In genomic region chr1:163907007-163907811, GRCm38 (mm10) we compare ENCODE assay signal across 20 mouse cellular contexts. TPM values are rescaled to one million over a fixed set of nuclear protein-coding genes. Genes with fewer than 3 reads are reported as not detected.
A peak's percentile ranks its signal among the peaks of the same experiment; 100 is the strongest.
DNase-seq lines count a peak whose midpoint lies in the region; ATAC-seq and TF ChIP-seq lines count a peak whose summit lies in the region.
"Had no signal": no experiment of that assay in that cellular context is flagged by ENCODE, and none has a peak within 500 bp of the region (broad histone marks: within the 10 kb centered on the region; RNA-seq: fewer than 3 reads in every experiment).

No protein-coding gene starts in this region.

- WGBS in lung, embryonic 14.5 days, result 27% methylated on average over 4 of the region's 4 CpGs
- 19% methylated on average over 4 of the region's 4 CpGs for WGBS in embryonic facial prominence, embryonic 14.5 days
- WGBS in limb, embryonic 13.5 days, result 16% methylated on average over 4 of the region's 4 CpGs

- peak overlapping the region; percentile 72; the same call in 1 of the 2 replicates for H3K27ac ChIP-seq in lung, embryonic 14.5 days (ENCODE audit: low read depth)
- peak overlapping the region; percentile 70 for H3K27ac ChIP-seq in embryonic facial prominence, embryonic 14.5 days (replicated peaks; ENCODE audit: low read depth, low read length)
- 0 out of 2 replicates have a peak overlapping the region, but pooled peaks have one; percentile 28 for H3K27ac ChIP-seq in limb, embryonic 13.5 days
- H3K27ac ChIP-seq: heart, embryonic 13.5 days; hindbrain, embryonic 15.5 days; neural tube, embryonic 12.5 days; stomach, postnatal 0 days had no signal

- H3K36me3 ChIP-seq in lung, embryonic 14.5 days (ENCODE audit: insufficient read depth), result no peaks in the 10 kb centered on the region
- 0 out of 2 replicates have a peak, but pooled peaks cover 7% of the 10 kb centered on the region for H3K36me3 ChIP-seq in embryonic facial prominence, embryonic 14.5 days (ENCODE audit: control insufficient read depth, insufficient read depth, low read length)
- H3K36me3 ChIP-seq in limb, embryonic 13.5 days, result no peaks in the 10 kb centered on the region
- H3K36me3 ChIP-seq: heart, embryonic 13.5 days; hindbrain, embryonic 15.5 days; neural tube, embryonic 12.5 days had no signal

- no peaks in the 10 kb centered on the region for H3K27me3 ChIP-seq in lung, embryonic 14.5 days (ENCODE audit: insufficient read depth, low read length)
- H3K27me3 ChIP-seq in embryonic facial prominence, embryonic 14.5 days (replicated peaks; ENCODE audit: control insufficient read depth, insufficient read depth, low read length), result no peaks in the 10 kb centered on the region
- no peaks in the 10 kb centered on the region for H3K27me3 ChIP-seq in limb, embryonic 13.5 days
- H3K27me3 ChIP-seq: heart, embryonic 13.5 days; hindbrain, embryonic 15.5 days; neural tube, embryonic 12.5 days had no signal

- DNase-seq in lung, embryonic 14.5 days, result peak; percentile 36
- no peak for DNase-seq in lung, postnatal 36 days
- DNase-seq in embryo, embryonic 11 days, result peak; percentile 42
- peak; percentile 87 for DNase-seq in embryonic facial prominence, embryonic 14.5 days (ENCODE audit: low spot score)
- no peak for DNase-seq in spleen, adult 12 weeks (ENCODE audit: low spot score)
- DNase-seq in cerebellum, postnatal 4 days (ENCODE audit: low spot score in 2 of 2), result no peak
- DNase-seq in adrenal gland, adult 18-20 months (ENCODE audit: low spot score in 2 of 2), result no peak
- DNase-seq: cerebellum, adult 9-11 months; forebrain, postnatal 0 days; heart, postnatal 36 days; kidney, postnatal 14 days; left cerebral cortex, postnatal 4 days; thymus, postnatal 36 days had no signal

- no peak overlapping the region for H3K4me2 ChIP-seq in lung, embryonic 14.5 days
- H3K4me2 ChIP-seq in embryonic facial prominence, embryonic 14.5 days (ENCODE audit: low read depth, low read length), result no peak overlapping the region
- H3K4me2 ChIP-seq in limb, embryonic 13.5 days (replicated peaks), result no peak overlapping the region
- H3K4me2 ChIP-seq: heart, embryonic 13.5 days; hindbrain, embryonic 15.5 days; neural tube, embryonic 12.5 days had no signal

- no peak overlapping the region for H3K4me3 ChIP-seq in lung, embryonic 14.5 days (ENCODE audit: low read depth, low read length)
- H3K4me3 ChIP-seq in embryonic facial prominence, embryonic 14.5 days (ENCODE audit: low read depth, low read length), result no peak overlapping the region
- H3K4me3 ChIP-seq in limb, embryonic 13.5 days, result no peak overlapping the region
- H3K4me3 ChIP-seq: erythroblast, embryonic 14.5 days; heart, embryonic 13.5 days; hindbrain, embryonic 15.5 days; neural tube, embryonic 12.5 days had no signal

- peak; percentile 55; the same call in 1 of the 2 replicates for ATAC-seq in lung, embryonic 14.5 days (ENCODE audit: insufficient read depth)
- peak; percentile 80 for ATAC-seq in embryonic facial prominence, embryonic 14.5 days (ENCODE audit: low read depth)
- ATAC-seq in limb, embryonic 13.5 days (ENCODE audit: low FRiP score, low read depth), result peak; percentile 79
- ATAC-seq: forebrain, postnatal 0 days; intestine, embryonic 16.5 days had no signal

- TF ChIP-seq CTCF in lung, embryonic 14.5 days (IDR thresholded peaks at IDR 0.05; ENCODE audit: low read depth), result no peak

- H3K9me3 ChIP-seq in lung, embryonic 14.5 days (ENCODE audit: low read depth, low read length), result no peaks in the 10 kb centered on the region
- H3K9me3 ChIP-seq in embryonic facial prominence, embryonic 14.5 days (ENCODE audit: control insufficient read depth, low read length), result no peaks in the 10 kb centered on the region
- H3K9me3 ChIP-seq in limb, embryonic 13.5 days, result no peaks in the 10 kb centered on the region
- H3K9me3 ChIP-seq: heart, embryonic 13.5 days; hindbrain, embryonic 15.5 days; neural tube, embryonic 12.5 days had no signal

- H3K4me1 ChIP-seq in lung, embryonic 14.5 days (ENCODE audit: insufficient read depth), result peaks cover 8% of the 10 kb centered on the region; the same call in 1 of the 2 replicates
- peaks cover 17% of the 10 kb centered on the region for H3K4me1 ChIP-seq in embryonic facial prominence, embryonic 14.5 days (ENCODE audit: control insufficient read depth, insufficient read depth, low read length)
- H3K4me1 ChIP-seq in limb, embryonic 13.5 days, result peaks cover 26% of the 10 kb centered on the region
- H3K4me1 ChIP-seq: heart, embryonic 13.5 days; hindbrain, embryonic 15.5 days; neural tube, embryonic 12.5 days had no signal

- no peak overlapping the region for H3K9ac ChIP-seq in lung, embryonic 14.5 days
- H3K9ac ChIP-seq in embryonic facial prominence, embryonic 14.5 days (ENCODE audit: low read depth, low read length), result no peak overlapping the region
- no peak overlapping the region for H3K9ac ChIP-seq in limb, embryonic 13.5 days
- H3K9ac ChIP-seq: forebrain, postnatal 0 days; heart, embryonic 13.5 days; hindbrain, embryonic 15.5 days; neural tube, embryonic 12.5 days had no signal

RNA-seq across cellular contexts. Expression of gene Scyl3, which starts 21.7 kb away (rescaled TPM):
- polyA plus RNA-seq in lung, embryonic 14.5 days (2014; fragmentation: Nextera tagmentation; extraction: Ambion mirVana), result 19.2 and 19.8 TPM in 2 replicates
- 15.6 and 15.9 TPM in 2 replicates for polyA plus RNA-seq in embryonic facial prominence, embryonic 14.5 days (2014; fragmentation: Nextera tagmentation; extraction: Ambion mirVana)
- polyA plus RNA-seq in limb, embryonic 13.5 days (2015; fragmentation: Nextera tagmentation; extraction: Ambion mirVana), result 19.1 and 20.0 TPM in 2 replicates
- 10 to 100 TPM; 14.3 to 16.5 TPM for total RNA-seq in adrenal gland, adult 18-20 months (2021)

Comparison
In these comparisons a context has a peak if more than half of its experiments do, and no peak if none do; other contexts are left out.
1. DNase-seq: peak in lung, embryonic 14.5 days (single experiment), embryo, embryonic 11 days (single experiment) and embryonic facial prominence, embryonic 14.5 days (single experiment); none in lung, postnatal 36 days (single experiment), spleen, adult 12 weeks (single experiment), cerebellum, postnatal 4 days (0 of 2) and adrenal gland, adult 18-20 months (0 of 2).
2. Peak in every context shown above with its lines, with median percentiles within 50 percentile points of each other: ATAC-seq and H3K27ac ChIP-seq.